Mouse (Mus musculus) ovary, postnatal 14 days (tissue): Measurements from ENCODE around the gene Ywhag.

Experiments
- DNase-seq: peaks from one replicate; pipeline ENCODE4 v3.0.0; 2022; ENCODE audit warnings: low spot score

Gene Ywhag

DNA sequence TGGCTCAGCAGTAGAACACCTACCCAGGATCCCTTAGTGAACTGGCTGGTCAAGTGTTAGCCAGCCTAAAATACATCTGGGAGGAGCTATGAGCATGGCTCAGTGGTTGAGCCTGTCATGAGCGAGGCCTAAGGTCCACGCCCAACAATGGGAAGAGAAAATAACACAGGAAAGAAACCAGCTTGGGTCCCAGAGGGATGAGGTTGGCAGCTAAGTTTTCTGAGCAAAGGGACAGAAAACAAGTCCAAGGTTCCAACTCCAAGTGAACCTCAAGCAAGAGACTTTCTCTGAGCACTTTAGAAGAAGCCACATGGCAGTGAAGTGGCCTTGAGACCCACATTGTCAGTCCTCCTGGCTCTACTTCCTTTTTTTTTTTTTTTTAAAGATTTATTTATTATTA is 17.2 kb upstream of the Ywhag start:
- no peak for DNase-seq

GRCm38 (mm10) chr5:135950710-135951412 is 16.4 kb upstream of the Ywhag start:
- no peak for DNase-seq

- DNase-seq = no peak
These were observed 12.2 kb upstream of the Ywhag start for GRCm38 (mm10) chr5:135946621-135947020.

- DNase-seq = no peak
These were observed 11.5 kb upstream of the Ywhag start for GRCm38 (mm10) chr5:135945916-135946408.

GRCm38 (mm10) chr5:135942710-135943109 is 8.3 kb upstream of the Ywhag start:
- DNase-seq = no peak

DNA sequence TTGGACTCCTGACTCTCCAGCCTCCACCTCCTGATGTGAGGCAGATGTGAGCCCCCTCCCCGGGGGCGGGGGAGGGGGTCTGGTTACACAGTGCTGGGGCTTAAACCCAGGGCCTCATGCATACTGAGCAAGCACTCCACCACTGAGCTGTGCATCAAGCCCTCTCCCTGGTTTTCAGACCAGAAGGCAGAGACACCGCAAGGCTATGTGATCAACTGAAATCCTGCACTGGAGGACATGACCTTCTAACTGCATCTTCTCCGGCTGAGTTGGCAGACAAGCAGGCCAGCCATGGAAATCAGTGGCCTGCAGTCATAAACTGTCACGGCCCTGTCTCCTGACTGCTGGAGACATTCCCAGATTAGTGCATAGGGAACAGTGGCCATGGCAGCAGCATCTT is 6.2 kb upstream of the Ywhag start:
- no peak for DNase-seq

DNA sequence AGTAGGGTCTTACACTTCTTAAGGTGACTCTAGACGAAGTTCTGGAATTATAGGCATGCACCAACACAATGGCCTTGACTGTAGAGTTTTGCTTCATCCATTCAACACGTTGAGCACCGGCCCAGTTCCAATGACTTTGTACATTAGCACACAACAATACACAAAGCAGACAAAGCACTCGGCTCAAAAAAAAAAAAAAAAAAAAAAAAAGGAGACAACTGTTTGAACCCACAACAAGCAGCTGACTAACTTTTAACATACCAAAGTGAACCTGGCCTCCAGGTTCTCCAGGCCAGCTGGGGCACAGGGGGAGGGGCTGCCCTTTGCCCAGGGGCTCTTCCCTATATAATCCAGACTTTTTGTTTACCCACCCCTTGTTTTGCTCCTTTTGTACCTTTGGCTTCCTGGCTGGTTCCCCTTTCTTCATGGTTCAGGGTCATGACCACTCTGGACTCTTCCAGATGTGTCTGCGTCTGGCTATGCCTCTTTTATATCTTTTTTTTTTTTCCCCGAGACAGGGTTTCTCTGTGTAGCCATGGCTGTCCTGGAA is 1.3 kb upstream of the Ywhag start:
- DNase-seq = no peak

DNA sequence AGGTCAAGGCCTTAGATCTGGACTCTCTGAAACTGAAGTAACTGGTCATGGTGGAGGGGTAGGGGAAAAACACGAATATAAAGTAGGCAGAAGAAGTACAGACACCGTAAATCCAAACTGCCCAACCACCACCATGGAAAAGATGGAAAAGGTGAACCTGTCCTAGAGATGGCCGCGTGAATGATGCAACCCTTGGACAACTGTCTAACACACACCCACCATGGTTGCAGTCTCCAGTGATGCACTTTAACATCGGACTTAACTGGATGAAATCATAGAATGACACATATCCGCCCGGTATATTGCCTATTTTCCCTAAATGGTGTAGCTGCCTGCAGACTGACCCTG is 734 bp upstream of the Ywhag start:
- no peak for DNase-seq

GRCm38 (mm10) chr5:135933900-135934441 is 445 bp downstream of the Ywhag start:
- peak; percentile 26 for DNase-seq

GRCm38 (mm10) chr5:135933222-135933899 is 1.1 kb downstream of the Ywhag start:
- DNase-seq = no peak

GRCm38 (mm10) chr5:135932359-135932758 is 2.1 kb downstream of the Ywhag start:
- no peak for DNase-seq

DNA sequence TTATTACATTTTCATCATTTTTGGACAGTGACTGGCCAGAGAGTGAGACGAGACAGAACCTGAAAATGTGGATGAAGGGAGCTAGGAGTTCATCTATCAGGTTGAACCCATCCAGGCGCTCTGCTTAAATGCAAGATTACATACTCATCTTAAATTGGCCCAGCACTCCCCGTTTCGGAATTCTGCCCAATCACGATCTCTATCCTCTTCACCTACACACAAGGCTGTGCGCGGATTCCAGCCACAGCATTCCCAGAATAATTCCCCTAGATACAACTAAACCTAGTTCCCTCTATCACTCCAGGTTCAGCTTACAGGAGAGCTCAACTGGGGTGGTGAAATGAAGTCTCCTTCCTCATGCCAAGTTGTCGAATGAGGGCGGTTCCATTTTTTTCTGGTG is 2.9 kb downstream of the Ywhag start:
- DNase-seq = no peak

DNA sequence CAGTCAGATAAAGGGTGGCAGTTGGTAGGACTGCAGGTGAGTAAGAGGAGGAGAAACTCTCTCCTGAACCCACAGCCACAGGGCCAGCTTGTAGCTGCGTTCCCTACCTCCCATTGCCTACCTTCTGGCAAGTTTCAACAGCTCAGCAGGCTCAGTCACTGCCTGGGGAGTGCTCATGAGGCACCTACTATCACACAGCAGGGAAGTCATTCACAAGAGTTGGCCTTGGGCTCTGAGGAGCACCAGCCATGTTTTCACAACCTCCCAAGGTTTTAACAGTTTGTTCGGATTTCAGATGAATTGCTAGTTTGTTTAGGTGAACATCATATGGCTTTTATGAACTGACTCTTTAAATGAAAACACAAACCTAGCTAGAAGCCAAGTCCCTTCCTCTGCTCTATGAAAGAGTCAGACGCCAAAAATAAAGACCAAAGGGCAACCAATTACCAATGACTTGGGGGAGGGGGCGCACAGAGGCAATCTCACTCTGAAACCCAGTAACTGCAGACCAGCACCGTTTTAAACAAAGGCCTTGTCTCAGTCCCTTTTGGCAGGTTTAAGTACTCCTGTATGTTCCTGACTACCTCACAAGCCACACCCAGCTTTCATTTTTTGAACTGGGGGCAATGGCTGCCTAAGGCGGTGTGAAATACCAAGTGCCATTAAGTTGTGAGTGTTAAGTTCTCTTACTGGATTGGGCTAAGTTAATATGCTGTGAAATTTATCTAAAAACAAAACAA is 4.6 kb downstream of the Ywhag start:
- DNase-seq = no peak

GRCm38 (mm10) chr5:135923901-135924300 is 10.5 kb downstream of the Ywhag start:
- DNase-seq = no peak

DNA sequence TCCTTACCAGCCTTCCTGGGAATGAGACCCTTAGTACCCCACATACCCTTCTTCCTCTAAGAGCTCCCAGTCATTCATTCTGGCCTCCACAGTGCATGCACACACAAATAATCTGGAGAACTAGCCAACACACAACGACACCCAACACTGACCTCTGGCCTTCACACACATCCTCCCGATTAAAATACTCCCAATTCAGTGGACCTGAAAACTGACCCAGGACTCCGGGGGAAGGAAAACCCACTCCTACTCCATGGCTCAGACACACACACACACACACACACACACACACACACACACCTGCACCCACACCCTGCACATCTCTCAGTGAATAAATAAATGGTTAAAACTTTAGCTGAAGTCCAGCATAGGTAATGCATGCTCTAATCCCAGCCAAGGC is 14.5 kb downstream of the Ywhag start:
- no peak for DNase-seq

DNA sequence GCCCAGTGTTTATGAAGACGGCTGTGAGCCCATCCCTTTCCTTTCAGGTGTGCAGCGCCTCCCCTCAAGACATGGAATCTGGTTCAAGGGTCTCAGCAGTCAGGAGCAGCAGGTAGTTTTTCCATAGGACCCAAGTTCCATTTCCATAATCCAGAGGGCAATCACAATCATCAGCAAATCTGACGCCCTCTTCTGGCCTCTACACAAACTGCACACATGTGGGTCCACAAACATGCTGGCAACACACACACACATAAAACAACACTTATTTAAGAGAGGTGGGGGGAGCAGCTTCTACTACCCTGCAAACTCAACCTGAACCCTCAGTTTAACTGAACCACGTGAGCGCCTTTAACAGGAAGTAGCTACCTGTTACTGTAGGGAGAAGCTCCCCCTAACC is 15.8 kb downstream of the Ywhag start:
- no peak for DNase-seq

DNA sequence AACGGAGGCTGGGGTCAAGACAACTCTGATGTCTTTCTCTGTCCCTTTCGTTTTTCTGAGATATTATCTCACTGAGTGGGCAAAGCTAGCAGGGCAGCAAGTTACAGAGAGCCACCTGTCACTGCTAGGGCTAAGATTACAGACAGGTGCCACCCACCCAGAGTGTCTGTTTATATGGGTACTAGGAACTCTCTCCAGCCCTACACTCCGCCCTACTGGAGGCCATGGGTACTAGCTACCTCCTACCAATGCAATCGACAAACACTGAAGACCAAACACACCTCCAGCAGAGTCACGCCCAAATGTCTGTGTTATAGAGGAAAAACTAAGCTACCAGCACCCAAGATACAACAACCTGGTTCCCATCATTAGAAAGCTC is 16.4 kb downstream of the Ywhag start:
- DNase-seq = no peak

GRCm38 (mm10) chr5:135917327-135918058 is 16.9 kb downstream of the Ywhag start:
- DNase-seq = no peak

DNA sequence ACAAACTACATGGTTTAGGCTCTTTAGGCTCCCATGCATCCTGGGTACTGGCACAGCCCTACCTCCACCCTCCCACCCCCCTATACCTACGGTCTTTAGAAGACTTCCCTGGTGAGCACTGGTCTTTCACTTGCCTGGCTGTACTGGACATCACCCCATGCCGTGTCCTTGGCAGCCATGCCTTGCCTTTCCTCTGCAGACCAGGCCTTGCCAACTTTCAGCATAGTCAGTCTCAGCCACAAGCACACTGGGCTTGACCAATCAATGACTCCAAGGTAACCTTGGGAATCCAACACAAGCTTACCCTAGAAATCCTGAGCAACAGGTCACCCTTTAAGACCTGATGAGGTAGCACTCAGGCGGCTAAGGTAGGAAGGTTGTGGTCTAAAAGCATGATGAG is 17.8 kb downstream of the Ywhag start:
- DNase-seq = no peak

DNA sequence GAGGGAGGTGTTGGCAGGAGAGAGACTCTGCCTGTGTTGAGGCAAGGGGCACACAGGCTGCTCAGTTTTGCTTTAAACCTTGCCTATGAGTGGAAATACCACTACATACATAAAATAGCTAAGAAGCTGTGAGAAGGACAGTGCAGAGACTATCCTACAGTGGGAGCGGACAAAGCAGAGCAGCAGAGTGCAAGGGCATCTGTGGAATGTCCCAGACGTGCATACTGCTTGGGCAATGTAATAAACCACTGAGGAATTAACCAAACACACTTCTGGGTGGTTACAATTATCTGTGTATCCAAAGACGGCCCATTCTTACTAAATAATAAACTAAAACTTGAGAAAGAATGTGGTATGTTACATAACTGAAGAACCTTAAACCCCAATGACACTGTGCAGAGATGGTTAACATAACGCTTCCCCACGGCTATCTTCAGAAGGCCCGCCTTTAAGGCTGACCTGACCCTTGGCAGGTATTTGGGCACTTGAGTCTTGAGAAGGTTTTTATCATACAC is 18.3 kb downstream of the Ywhag start:
- DNase-seq = no peak

- DNase-seq = no peak
These were observed 20.3 kb downstream of the Ywhag start for GRCm38 (mm10) chr5:135914156-135914555.

DNA sequence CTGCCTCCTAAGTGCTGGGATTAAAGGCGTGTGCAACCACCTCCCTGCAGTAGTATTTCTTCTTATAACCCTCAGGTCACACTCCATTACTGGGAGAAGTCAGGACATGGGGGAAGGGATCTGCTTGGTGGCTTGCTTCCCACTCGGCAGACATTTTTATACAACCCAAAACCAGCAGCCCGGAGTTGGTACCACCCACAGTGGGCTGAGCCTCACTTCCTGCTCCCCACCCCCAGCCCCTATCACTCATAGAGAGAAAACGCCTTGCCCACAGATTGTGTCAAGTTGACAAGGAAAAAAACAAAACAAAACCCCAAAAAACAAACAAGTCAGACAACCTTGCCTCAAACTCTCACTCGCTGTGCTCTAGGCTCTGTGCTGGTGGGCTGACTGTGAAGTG is 21.2 kb downstream of the Ywhag start:
- DNase-seq = no peak
